Mouse (Mus musculus) A20 (cell line): ENCODE measurements at regions not wholly inside any gene's neighbourhood (a gene's known extent, or its start where the extent isn't known, plus 50 kb on each side); places are given as distances from the start of the nearest gene placed in this dataset.

Source experiments
- DNase-seq: peaks from one replicate; pipeline ENCODE4 v3.0.0-alpha.2; 2011; ENCODE audit warnings: low read depth, low spot score

DNA sequence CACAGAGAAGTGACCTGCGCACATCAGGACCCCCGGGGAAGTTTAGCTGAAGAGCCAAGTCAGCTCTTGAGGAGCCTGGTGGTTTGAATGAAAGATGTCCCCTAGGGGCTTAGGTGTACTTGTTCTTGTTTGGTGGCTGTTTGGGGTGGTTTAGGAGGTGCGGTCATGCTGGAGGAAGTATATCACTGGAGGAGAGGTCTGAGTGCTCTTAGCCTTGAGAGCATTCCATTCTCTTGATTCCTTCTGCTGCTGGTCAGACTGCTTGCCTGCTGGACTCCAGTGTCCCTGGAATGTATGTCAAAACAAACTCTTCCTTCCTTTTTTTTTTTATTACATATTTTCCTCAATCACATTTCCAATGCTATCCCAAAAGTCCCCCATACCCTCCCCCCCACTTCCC is 62.5 kb upstream of the Gm5148 start:
- DNase-seq = no peak

GRCm38 (mm10) chr3:37781086-37781485 is 56.8 kb upstream of the Gm5148 start:
- DNase-seq = no peak

DNA sequence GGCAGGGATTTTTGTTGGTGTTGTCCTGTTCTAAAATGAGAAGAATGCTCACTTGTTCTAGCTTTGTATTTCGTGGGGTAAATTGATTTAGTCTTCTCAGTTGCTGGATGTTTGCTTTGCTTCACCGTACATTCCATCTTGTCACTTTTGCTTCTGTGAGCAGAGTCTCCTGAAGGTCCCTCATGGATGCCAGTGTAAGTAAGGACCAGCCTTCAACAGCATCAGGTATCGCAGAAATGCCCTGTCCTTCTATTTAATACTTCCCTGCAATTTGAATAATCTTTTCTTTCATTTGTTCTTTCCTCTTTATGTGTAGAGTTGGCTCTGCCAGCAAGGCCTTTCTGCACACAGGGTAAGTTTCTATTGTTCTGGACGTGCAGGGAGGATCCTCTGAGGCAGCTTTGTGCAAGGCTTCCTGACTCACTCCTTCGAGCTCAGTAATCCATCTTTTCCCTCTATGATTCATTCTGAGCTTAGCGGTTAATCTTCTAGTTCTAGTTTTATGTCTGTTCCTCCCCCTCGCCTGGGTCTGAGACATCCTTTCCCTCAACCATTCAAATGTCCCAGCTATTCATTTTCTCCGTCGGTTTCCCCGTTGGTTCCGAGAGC is 55.7 kb upstream of the Gm5148 start:
- no peak for DNase-seq

- no peak for DNase-seq
Observed at GRCm38 (mm10) chr3:37778386-37778785, 54.1 kb upstream of the Gm5148 start.

DNA sequence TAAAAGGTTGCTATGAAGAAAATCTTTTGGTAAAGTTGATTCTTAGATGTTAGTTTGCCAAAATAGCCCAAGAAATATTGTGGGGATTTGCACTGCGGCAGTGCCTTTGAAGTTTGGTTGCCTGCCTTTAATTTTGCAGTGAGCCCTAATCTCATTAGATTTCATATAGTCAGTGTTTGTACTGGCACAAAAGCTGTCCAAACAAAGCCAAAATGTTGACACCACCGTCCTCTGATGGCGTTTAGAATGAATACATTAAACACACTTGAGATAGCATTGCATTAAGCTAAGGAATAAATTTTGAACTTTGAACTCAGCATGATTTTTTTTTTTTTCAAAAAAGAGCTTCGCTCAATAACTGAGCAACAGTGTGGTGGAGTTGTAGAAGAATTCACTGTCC is 51.9 kb upstream of the Gm5148 start:
- no peak for DNase-seq
